Mouse (Mus musculus) forebrain, embryonic 11.5 days (tissue): ENCODE results near the gene Fam53b. TPM values are rescaled to one million over a fixed set of nuclear protein-coding genes. Genes with fewer than 3 reads are reported as not detected.

Experiments used
- ATAC-seq: fragments of 200-750 bp; cut with Nextera tagmentation; replicated peaks from 2 replicates; pipeline ENCODE4 v1.8.0; 2017; ENCODE audit warnings: moderate TSS enrichment; ENCODE audit not compliant: low FRiP score
- DNase-seq: peaks from one replicate; pipeline ENCODE4 v3.0.0-alpha.2; 2017; ENCODE audit warnings: low spot score
- H3K27ac ChIP-seq: fragments of 300-500 bp; sonication (generic); 2 replicates; pipeline ENCODE4 v1.5.1; 2014; ENCODE audit warnings: low read depth, low read length
- H3K27me3 ChIP-seq: fragments of 300-500 bp; sonication (generic); 2 replicates; pipeline ENCODE4 v1.6.1; 2014; ENCODE audit warnings: mild to moderate bottlenecking, low read length, mixed read lengths; ENCODE audit not compliant: control insufficient read depth, insufficient read depth
- H3K36me3 ChIP-seq: fragments of 300-500 bp; sonication (generic); 2 replicates; pipeline ENCODE4 v1.6.1; 2014; ENCODE audit warnings: mild to moderate bottlenecking, low read length, moderate library complexity, mixed read lengths; ENCODE audit not compliant: control insufficient read depth, insufficient read depth
- H3K4me1 ChIP-seq: fragments of 300-500 bp; sonication (generic); replicated peaks from 2 replicates; pipeline ENCODE4 v1.6.1; 2014; ENCODE audit warnings: low read length, mixed read lengths; ENCODE audit not compliant: control insufficient read depth, insufficient read depth
- H3K4me2 ChIP-seq: fragments of 300-500 bp; sonication (generic); 2 replicates; pipeline ENCODE4 v1.6.1; 2014; ENCODE audit warnings: low read depth, mild to moderate bottlenecking, low read length, moderate library complexity, mixed read lengths; ENCODE audit not compliant: severe bottlenecking
- H3K4me3 ChIP-seq: fragments of 300-500 bp; sonication (generic); 2 replicates; pipeline ENCODE4 v1.5.1; 2014; ENCODE audit warnings: low read depth, low read length
- H3K9ac ChIP-seq: fragments of 300-500 bp; sonication (generic); 2 replicates; pipeline ENCODE4 v1.6.1; 2014; ENCODE audit warnings: low read length
- H3K9me3 ChIP-seq: fragments of 300-500 bp; sonication (generic); 2 replicates; pipeline ENCODE4 v1.6.1; 2016; ENCODE audit warnings: low read length, mixed read lengths; ENCODE audit not compliant: control insufficient read depth
- WGBS: fragments of 180-500 bp; shearing (Covaris S2); extraction: QIAGEN DNeasy Blood & Tissue Kit; methylation state at CpG from one replicate; pipeline ENCODE4 v1.1.7; 2014; 5-methylcytosine and 5-hydroxymethylcytosine counted together
- polyA plus RNA-seq: library from polyadenylated mRNA; unstranded; fragments of >200 nt; fragmentation: Nextera tagmentation; extraction: Ambion mirVana; gene quantifications from 2 replicates; pipeline ENCODE4 v1.2.1, GENCODE M21; 2014

The Fam53b gene
- polyA plus RNA-seq, 1 experiment from 2014 or later: 44.3 TPM

- H3K4me3 ChIP-seq: no peak overlapping the region
- H3K4me2 ChIP-seq: no peak overlapping the region
- DNase-seq: no peak
- H3K4me1 ChIP-seq: peaks cover 14% of the 10 kb centered on the region
- H3K9me3 ChIP-seq: no peaks in the 10 kb centered on the region
- peaks cover 2% of the 10 kb centered on the region for H3K36me3 ChIP-seq
- peak overlapping the region; percentile 48; the same call in 1 of the 2 replicates for H3K27ac ChIP-seq
- H3K27me3 ChIP-seq: no peaks in the 10 kb centered on the region
- no peak overlapping the region for H3K9ac ChIP-seq
- 80% methylated on average over 8 of the region's 8 CpGs for WGBS
- no peak for ATAC-seq
These were observed 100.1 kb downstream of the Fam53b start for GRCm38 (mm10) chr7:132713483-132714126.

GRCm38 (mm10) chr7:132712956-132713355 is 100.7 kb downstream of the Fam53b start:
- Histone ChIP-seq H3K4me2 (no peak overlapping the region), H3K9ac (no peak overlapping the region), H3K4me1 (peaks cover 11% of the 10 kb centered on the region), H3K9me3 (no peaks in the 10 kb centered on the region), H3K27ac (no peak overlapping the region), H3K27me3 (no peaks in the 10 kb centered on the region), H3K36me3 (peaks cover 2% of the 10 kb centered on the region), H3K4me3 (no peak overlapping the region)
- 85% methylated on average over 7 of the region's 7 CpGs for WGBS
- ATAC-seq (no peak), DNase-seq (no peak)

- Histone ChIP-seq H3K4me3 (no peak overlapping the region), H3K36me3 (peaks cover 2% of the 10 kb centered on the region), H3K27ac (no peak overlapping the region), H3K9ac (peak overlapping the region; percentile 1; the same call in 1 of the 2 replicates), H3K9me3 (no peaks in the 10 kb centered on the region), H3K4me1 (peaks cover 11% of the 10 kb centered on the region), H3K27me3 (no peaks in the 10 kb centered on the region), H3K4me2 (no peak overlapping the region)
- 50% methylated on average over 16 of the region's 16 CpGs for WGBS
- DNase-seq (no peak), ATAC-seq (no peak; the same call in 1 of the 2 replicates)
These were observed 101.5 kb downstream of the Fam53b start for GRCm38 (mm10) chr7:132712044-132712708.

- Histone ChIP-seq H3K27ac (no peak overlapping the region), H3K4me3 (no peak overlapping the region), H3K9ac (peak overlapping the region; percentile 1; the same call in 1 of the 2 replicates), H3K9me3 (no peaks in the 10 kb centered on the region), H3K27me3 (no peaks in the 10 kb centered on the region), H3K36me3 (peaks cover 2% of the 10 kb centered on the region), H3K4me1 (peaks cover 11% of the 10 kb centered on the region), H3K4me2 (no peak overlapping the region)
- DNase-seq (no peak), ATAC-seq (no peak)
- WGBS: 86% methylated on average over 9 of the region's 9 CpGs
These were observed 102.1 kb downstream of the Fam53b start for GRCm38 (mm10) chr7:132711579-132711978.

GRCm38 (mm10) chr7:132705130-132705529 is 108.6 kb downstream of the Fam53b start:
- Histone ChIP-seq H3K27ac (no peak overlapping the region), H3K4me3 (no peak overlapping the region), H3K9ac (no peak overlapping the region), H3K27me3 (no peaks in the 10 kb centered on the region), H3K9me3 (no peaks in the 10 kb centered on the region), H3K4me2 (no peak overlapping the region), H3K4me1 (no peaks in the 10 kb centered on the region), H3K36me3 (no peaks in the 10 kb centered on the region)
- WGBS: 90% methylated on average over 7 of the region's 7 CpGs
- ATAC-seq (no peak), DNase-seq (no peak)

GRCm38 (mm10) chr7:132704310-132704875 is 109.3 kb downstream of the Fam53b start:
- Histone ChIP-seq H3K27me3 (no peaks in the 10 kb centered on the region), H3K4me3 (no peak overlapping the region), H3K9ac (no peak overlapping the region), H3K27ac (no peak overlapping the region), H3K4me2 (no peak overlapping the region), H3K4me1 (no peaks in the 10 kb centered on the region), H3K9me3 (no peaks in the 10 kb centered on the region), H3K36me3 (no peaks in the 10 kb centered on the region)
- DNase-seq (no peak), ATAC-seq (no peak)
- WGBS: 88% methylated on average over 8 of the region's 8 CpGs

GRCm38 (mm10) chr7:132703515-132704309 is 110.0 kb downstream of the Fam53b start:
- Histone ChIP-seq H3K27me3 (no peaks in the 10 kb centered on the region), H3K9me3 (no peaks in the 10 kb centered on the region), H3K9ac (no peak overlapping the region), H3K4me1 (no peaks in the 10 kb centered on the region), H3K4me2 (no peak overlapping the region), H3K4me3 (no peak overlapping the region), H3K36me3 (no peaks in the 10 kb centered on the region), H3K27ac (no peak overlapping the region)
- no peak for ATAC-seq
- DNase-seq: no peak
- 85% methylated on average over 9 of the region's 9 CpGs for WGBS

GRCm38 (mm10) chr7:132702492-132703070 is 111.1 kb downstream of the Fam53b start:
- Histone ChIP-seq H3K9me3 (no peaks in the 10 kb centered on the region), H3K4me2 (no peak overlapping the region), H3K4me1 (no peaks in the 10 kb centered on the region), H3K4me3 (no peak overlapping the region), H3K27me3 (no peaks in the 10 kb centered on the region), H3K9ac (no peak overlapping the region), H3K36me3 (no peaks in the 10 kb centered on the region), H3K27ac (no peak overlapping the region)
- no peak for DNase-seq
- ATAC-seq: no peak
- WGBS: 80% methylated on average over 5 of the region's 5 CpGs
